ENCODE assay signal across 15 mouse cellular contexts in the genomic region with DNA sequence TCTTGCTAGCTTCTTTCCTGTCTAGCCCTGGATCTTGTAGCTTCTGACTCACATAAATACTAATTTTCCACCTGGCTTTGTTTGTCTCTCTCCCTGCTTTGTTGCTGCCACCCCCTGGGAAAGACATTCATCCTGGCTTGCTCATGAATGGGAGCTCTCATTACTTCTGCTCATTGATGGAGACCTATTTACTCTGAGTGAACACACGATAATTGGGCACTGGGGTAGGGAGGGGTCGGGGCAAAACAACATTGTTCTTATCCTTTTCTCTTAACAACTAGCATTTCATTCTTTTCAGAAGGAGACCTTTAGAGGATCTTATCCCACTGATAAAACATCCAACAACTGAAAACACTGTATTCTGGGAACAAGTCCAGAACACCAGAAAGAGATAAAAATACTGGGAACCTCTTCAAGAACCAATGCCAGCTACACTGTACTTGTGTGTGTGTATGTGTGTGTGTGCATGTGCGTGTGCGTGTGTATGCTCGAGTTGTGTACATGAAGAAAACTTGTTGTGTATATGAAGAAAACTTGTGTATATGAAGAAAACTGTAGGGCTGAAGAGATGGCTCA. TPM values are rescaled to one million over a fixed set of nuclear protein-coding genes. Genes with fewer than 3 reads are reported as not detected.
DNase-seq lines count a peak whose midpoint lies in the region; ATAC-seq and TF ChIP-seq lines count a peak whose summit lies in the region.
"Had no signal": no experiment of that assay in that cellular context is flagged by ENCODE, and none has a peak within 500 bp of the region (broad histone marks: within the 10 kb centered on the region; RNA-seq: fewer than 3 reads in every experiment).

No protein-coding gene starts in this region.

- 48% methylated on average over 5 of the region's 5 CpGs for WGBS in heart, embryonic 12.5 days
- WGBS in lung, embryonic 14.5 days = 50% methylated on average over 5 of the region's 5 CpGs
- WGBS in lung, adult 2 months = 39% methylated on average over 5 of the region's 5 CpGs
- 51% methylated on average over 5 of the region's 5 CpGs for WGBS in neural tube, embryonic 13.5 days

- H3K4me1 ChIP-seq in heart, embryonic 12.5 days (replicated peaks) = peaks cover 52% of the 10 kb centered on the region
- H3K4me1 ChIP-seq in lung, embryonic 14.5 days (ENCODE audit: insufficient read depth) = 0 out of 2 replicates have a peak, but pooled peaks cover 2% of the 10 kb centered on the region
- peaks cover 9% of the 10 kb centered on the region for H3K4me1 ChIP-seq in lung, adult 2 months (ENCODE audit: control insufficient read depth, insufficient read depth, low read length)
- H3K4me1 ChIP-seq in neural tube, embryonic 13.5 days (replicated peaks) = peaks cover 42% of the 10 kb centered on the region

- no peak for TF ChIP-seq POLR2A in lung, adult 2 months (IDR thresholded peaks at IDR 0.05; ENCODE audit: borderline replicate concordance, extremely low read depth, low read depth, low read length)
- TF ChIP-seq POLR2A in brain, embryonic 14.5 days (IDR thresholded peaks at IDR 0.05; ENCODE audit: borderline replicate concordance, extremely low read depth, insufficient read depth, insufficient read length, poor library complexity, severe bottlenecking) = no peak

- no peak for ATAC-seq in heart, embryonic 12.5 days (ENCODE audit: insufficient number of reproducible peaks, low FRiP score)
- ATAC-seq in lung, embryonic 14.5 days (ENCODE audit: insufficient read depth) = no peak
- ATAC-seq in neural tube, embryonic 13.5 days (ENCODE audit: low read depth) = peak; percentile 30; the same call in 1 of the 2 replicates
- ATAC-seq: activated CD4-positive, CD25-positive, alpha-beta regulatory T cell, adult 4 months had no signal

- H3K9ac ChIP-seq in heart, embryonic 12.5 days = no peak overlapping the region
- no peak overlapping the region for H3K9ac ChIP-seq in lung, embryonic 14.5 days
- H3K9ac ChIP-seq in neural tube, embryonic 13.5 days = no peak overlapping the region
- H3K9ac ChIP-seq: limb, embryonic 12.5 days; lung, embryonic 15.5 days had no signal

- DNase-seq in heart, adult 11 months = no peak
- peak; percentile 63 for DNase-seq in lung, embryonic 14.5 days
- DNase-seq in lung, adult 2 months = no peak
- peak; percentile 94 for DNase-seq in brain, embryonic 14.5 days (ENCODE audit: low read depth)
- no peak for DNase-seq in cerebellum, adult 9-11 months
- no peak for DNase-seq in urinary bladder, adult 2 months (ENCODE audit: low spot score)
- DNase-seq: cerebellum, adult 9-10 months; kidney, postnatal 10 days; right cerebral cortex, postnatal 4 days had no signal

- H3K4me2 ChIP-seq in heart, embryonic 12.5 days = no peak overlapping the region
- H3K4me2 ChIP-seq in lung, embryonic 14.5 days = no peak overlapping the region
- no peak overlapping the region for H3K4me2 ChIP-seq in neural tube, embryonic 13.5 days
- H3K4me2 ChIP-seq: limb, embryonic 12.5 days; lung, embryonic 15.5 days had no signal

- 0 out of 2 replicates have a peak, but pooled peaks cover 6% of the 10 kb centered on the region for H3K27me3 ChIP-seq in heart, embryonic 12.5 days (replicated peaks)
- no peaks in the 10 kb centered on the region for H3K27me3 ChIP-seq in lung, embryonic 14.5 days (ENCODE audit: insufficient read depth, low read length)
- H3K27me3 ChIP-seq in neural tube, embryonic 13.5 days = peaks cover 8% of the 10 kb centered on the region; the same call in 1 of the 2 replicates
- H3K27me3 ChIP-seq: lung, embryonic 15.5 days had no signal

- H3K27ac ChIP-seq in heart, embryonic 12.5 days (ENCODE audit: poor library complexity, severe bottlenecking) = 0 out of 2 replicates have a peak overlapping the region, but pooled peaks have one; percentile 21
- no peak overlapping the region for H3K27ac ChIP-seq in lung, embryonic 14.5 days (ENCODE audit: low read depth)
- peak overlapping the region; percentile 66 for H3K27ac ChIP-seq in neural tube, embryonic 13.5 days (replicated peaks)
- H3K27ac ChIP-seq: limb, embryonic 12.5 days; lung, embryonic 15.5 days had no signal

- H3K36me3 ChIP-seq in heart, embryonic 12.5 days = peaks cover 39% of the 10 kb centered on the region
- H3K36me3 ChIP-seq in lung, embryonic 14.5 days (ENCODE audit: insufficient read depth) = no peaks in the 10 kb centered on the region
- H3K36me3 ChIP-seq in neural tube, embryonic 13.5 days = no peaks in the 10 kb centered on the region
- H3K36me3 ChIP-seq: G1E; limb, embryonic 12.5 days had no signal

- no peak for TF ChIP-seq CTCF in lung, embryonic 14.5 days (IDR thresholded peaks at IDR 0.05; ENCODE audit: low read depth)
- no peak for TF ChIP-seq CTCF in lung, adult 2 months (IDR thresholded peaks at IDR 0.05; ENCODE audit: insufficient read depth, low read length)
- TF ChIP-seq CTCF in brain, embryonic 14.5 days (IDR thresholded peaks at IDR 0.05; ENCODE audit: borderline replicate concordance, extremely low read depth, insufficient read depth, insufficient read length) = no peak

- no peaks in the 10 kb centered on the region for H3K9me3 ChIP-seq in heart, embryonic 12.5 days (replicated peaks)
- H3K9me3 ChIP-seq in lung, embryonic 14.5 days (ENCODE audit: low read depth, low read length) = no peaks in the 10 kb centered on the region
- no peaks in the 10 kb centered on the region for H3K9me3 ChIP-seq in neural tube, embryonic 13.5 days
- H3K9me3 ChIP-seq: G1E; limb, embryonic 12.5 days; lung, embryonic 15.5 days had no signal

- H3K4me3 ChIP-seq in heart, embryonic 12.5 days = no peak overlapping the region
- H3K4me3 ChIP-seq in lung, embryonic 14.5 days (ENCODE audit: low read depth, low read length) = no peak overlapping the region
- no peak overlapping the region for H3K4me3 ChIP-seq in lung, adult 2 months (replicated peaks; ENCODE audit: extremely low read depth, low read depth, low read length)
- H3K4me3 ChIP-seq in neural tube, embryonic 13.5 days = no peak overlapping the region
- H3K4me3 ChIP-seq: limb, embryonic 12.5 days; lung, embryonic 15.5 days had no signal

RNA-seq across cellular contexts. Expression of a gene that starts 24.3 kb away (rescaled TPM):
- 14.4 and 14.6 TPM in 2 replicates for polyA plus RNA-seq in heart, embryonic 12.5 days (2016; fragmentation: Nextera tagmentation; extraction: Ambion mirVana)
- polyA plus RNA-seq in lung, embryonic 14.5 days (2014; fragmentation: Nextera tagmentation; extraction: Ambion mirVana) = 2.4 and 3.6 TPM in 2 replicates
- polyA plus RNA-seq in lung, adult 2 months (2012; rRNA removed) = 592 and 698 TPM in 2 replicates
- 22.5 and 28.1 TPM in 2 replicates for polyA plus RNA-seq in brain, embryonic 14.5 days (2012; rRNA removed)
- 8.8 and 9.2 TPM in 2 replicates for polyA plus RNA-seq in neural tube, embryonic 13.5 days (2015; fragmentation: Nextera tagmentation; extraction: Ambion mirVana)
- polyA plus RNA-seq in urinary bladder, adult 2 months (2012; rRNA removed) = 66.3 and 93.9 TPM in 2 replicates
- polyA plus RNA-seq: G1E; limb, embryonic 12.5 days had no signal

Comparison
In these comparisons a context has a peak if more than half of its experiments do, and no peak if none do; other contexts are left out.
1. DNase-seq: peak in lung, embryonic 14.5 days (single experiment) and brain, embryonic 14.5 days (single experiment); none in heart, adult 11 months (single experiment), lung, adult 2 months (single experiment), cerebellum, adult 9-11 months (single experiment) and urinary bladder, adult 2 months (single experiment).